Mouse (Mus musculus) embryonic facial prominence, embryonic 11.5 days (tissue): ENCODE measurements around the gene Myh10. TPM values are rescaled to one million over a fixed set of nuclear protein-coding genes. Genes with fewer than 3 reads are reported as not detected.
A peak's percentile ranks its signal among the peaks of the same experiment; 100 is the strongest.

Experiments used
- ATAC-seq: fragments of 200-750 bp; cut with Nextera tagmentation; replicated peaks from 2 replicates; pipeline ENCODE4 v1.8.0; 2017; ENCODE audit warnings: low read depth; ENCODE audit not compliant: insufficient number of reproducible peaks, low FRiP score, low TSS enrichment
- DNase-seq: peaks from one replicate; pipeline ENCODE4 v3.0.0-alpha.2; 2015; ENCODE audit warnings: low spot score
- H3K27ac ChIP-seq: fragments of 300-500 bp; sonication (generic); replicated peaks from 2 replicates; pipeline ENCODE4 v1.5.1; 2014; ENCODE audit warnings: mild to moderate bottlenecking, low read depth, low read length, control low read depth
- H3K27me3 ChIP-seq: fragments of 300-500 bp; sonication (generic); 2 replicates; pipeline ENCODE4 v1.6.1; 2014; ENCODE audit warnings: mild to moderate bottlenecking, low read length, moderate library complexity, mixed read lengths; ENCODE audit not compliant: control insufficient read depth, insufficient read depth
- H3K36me3 ChIP-seq: fragments of 300-500 bp; sonication (generic); replicated peaks from 2 replicates; pipeline ENCODE4 v1.6.1; 2014; ENCODE audit warnings: low read depth, mild to moderate bottlenecking, low read length, moderate library complexity, mixed read lengths; ENCODE audit not compliant: control insufficient read depth, insufficient read depth
- H3K4me1 ChIP-seq: fragments of 300-500 bp; sonication (generic); 2 replicates; pipeline ENCODE4 v1.6.1; 2014; ENCODE audit warnings: low read length, mixed read lengths; ENCODE audit not compliant: control insufficient read depth, insufficient read depth
- H3K4me2 ChIP-seq: fragments of 300-500 bp; sonication (generic); 2 replicates; pipeline ENCODE4 v1.6.1; 2014; ENCODE audit warnings: low read depth, mild to moderate bottlenecking, control low read depth, low read length, moderate library complexity
- H3K4me3 ChIP-seq: fragments of 300-500 bp; sonication (generic); 2 replicates; pipeline ENCODE4 v1.5.1; 2014; ENCODE audit warnings: low read depth, low read length, control low read depth
- H3K9ac ChIP-seq: fragments of 300-500 bp; sonication (generic); replicated peaks from 2 replicates; pipeline ENCODE4 v1.6.1; 2014; ENCODE audit warnings: mild to moderate bottlenecking, control low read depth, low read length
- H3K9me3 ChIP-seq: fragments of 300-500 bp; sonication (generic); replicated peaks from 2 replicates; pipeline ENCODE4 v1.6.1; 2016; ENCODE audit warnings: mild to moderate bottlenecking, low read length, inconsistent platforms, mixed read lengths; ENCODE audit not compliant: control insufficient read depth
- WGBS: fragments of 180-500 bp; shearing (Covaris S2); extraction: QIAGEN DNeasy Blood & Tissue Kit; methylation state at CpG from one replicate; pipeline ENCODE4 v1.1.7; 2014; 5-methylcytosine and 5-hydroxymethylcytosine counted together
- polyA plus RNA-seq: library from polyadenylated mRNA; unstranded; fragments of >200 nt; fragmentation: Nextera tagmentation; extraction: Ambion mirVana; gene quantifications from 2 replicates; pipeline ENCODE4 v1.2.1, GENCODE M21; 2014

Gene Myh10
- polyA plus RNA-seq, 1 experiment from 2014 or later: 146 TPM

DNA sequence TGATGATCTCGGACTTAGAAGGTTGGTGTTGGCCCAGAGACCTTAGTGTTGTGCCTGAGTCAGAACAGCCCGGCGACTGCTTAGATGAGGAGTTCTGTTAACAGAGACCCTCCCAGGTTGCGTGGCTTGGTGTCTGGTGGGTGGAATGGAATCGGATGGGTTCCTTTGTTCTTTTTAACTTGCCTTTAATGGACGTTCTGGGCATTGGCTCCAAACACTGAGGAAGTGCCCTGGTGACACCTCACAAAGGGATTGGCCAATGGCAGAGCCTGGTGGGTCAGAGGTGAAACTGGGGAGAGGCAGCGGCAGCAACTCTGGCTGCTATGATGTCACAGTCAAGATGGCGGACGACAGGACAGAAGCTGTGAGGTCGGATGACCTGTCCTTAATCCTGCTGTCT, 99.4 kb downstream of the Myh10 start:
- ATAC-seq (no peak), DNase-seq (no peak)
- 88% methylated on average over 10 of the region's 10 CpGs for WGBS
- Histone ChIP-seq H3K36me3 (peaks cover 38% of the 10 kb centered on the region), H3K4me3 (no peak overlapping the region), H3K4me1 (no peaks in the 10 kb centered on the region), H3K27ac (no peak overlapping the region), H3K27me3 (no peaks in the 10 kb centered on the region), H3K9ac (no peak overlapping the region), H3K4me2 (no peak overlapping the region), H3K9me3 (no peaks in the 10 kb centered on the region)

DNA sequence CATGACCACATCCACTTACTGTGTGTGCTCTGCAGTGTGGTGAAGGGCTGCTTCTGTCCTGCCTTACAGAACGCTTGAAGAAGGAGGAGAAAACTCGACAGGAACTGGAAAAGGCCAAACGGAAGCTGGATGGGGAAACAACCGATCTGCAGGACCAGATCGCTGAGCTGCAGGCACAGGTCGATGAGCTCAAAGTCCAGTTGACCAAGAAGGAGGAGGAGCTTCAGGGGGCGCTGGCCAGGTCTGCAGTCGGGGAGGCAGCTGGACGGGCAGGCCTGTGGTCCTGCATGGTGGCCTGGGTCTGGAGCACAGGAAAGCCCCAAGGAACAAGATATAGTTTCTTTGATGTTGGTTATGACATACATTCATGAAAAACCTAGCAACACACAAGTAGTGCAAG, 100.4 kb downstream of the Myh10 start:
- no peaks in the 10 kb centered on the region for H3K4me1 ChIP-seq
- H3K9me3 ChIP-seq: no peaks in the 10 kb centered on the region
- ATAC-seq: no peak
- no peak overlapping the region for H3K27ac ChIP-seq
- no peak overlapping the region for H3K4me2 ChIP-seq
- H3K27me3 ChIP-seq: no peaks in the 10 kb centered on the region
- H3K36me3 ChIP-seq: peaks cover 35% of the 10 kb centered on the region
- WGBS: 93% methylated on average over 9 of the region's 9 CpGs
- H3K9ac ChIP-seq: no peak overlapping the region
- H3K4me3 ChIP-seq: no peak overlapping the region
- no peak for DNase-seq

DNA sequence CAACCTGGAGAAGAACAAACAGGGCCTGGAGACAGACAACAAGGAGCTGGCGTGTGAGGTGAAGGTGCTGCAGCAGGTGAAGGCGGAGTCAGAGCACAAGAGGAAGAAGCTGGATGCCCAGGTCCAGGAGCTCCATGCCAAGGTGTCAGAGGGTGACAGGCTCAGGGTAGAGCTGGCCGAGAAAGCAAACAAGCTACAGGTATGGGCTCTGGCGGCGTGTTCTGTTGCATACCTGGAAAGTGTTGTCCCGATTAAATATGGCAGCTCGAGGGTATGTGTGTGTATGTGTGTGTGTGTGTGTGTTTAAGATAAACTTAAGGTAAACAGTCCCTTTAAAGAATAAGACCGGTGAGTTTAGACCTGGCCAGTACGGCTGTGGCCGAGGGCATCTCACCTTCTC, 106.9 kb downstream of the Myh10 start:
- H3K4me2 ChIP-seq: no peak overlapping the region
- H3K4me3 ChIP-seq: no peak overlapping the region
- ATAC-seq (no peak), DNase-seq (no peak)
- WGBS: 94% methylated on average over 10 of the region's 10 CpGs
- H3K36me3 ChIP-seq: peaks cover 36% of the 10 kb centered on the region
- no peak overlapping the region for H3K27ac ChIP-seq
- no peaks in the 10 kb centered on the region for H3K27me3 ChIP-seq
- H3K4me1 ChIP-seq: no peaks in the 10 kb centered on the region
- H3K9ac ChIP-seq: no peak overlapping the region
- no peaks in the 10 kb centered on the region for H3K9me3 ChIP-seq

DNA sequence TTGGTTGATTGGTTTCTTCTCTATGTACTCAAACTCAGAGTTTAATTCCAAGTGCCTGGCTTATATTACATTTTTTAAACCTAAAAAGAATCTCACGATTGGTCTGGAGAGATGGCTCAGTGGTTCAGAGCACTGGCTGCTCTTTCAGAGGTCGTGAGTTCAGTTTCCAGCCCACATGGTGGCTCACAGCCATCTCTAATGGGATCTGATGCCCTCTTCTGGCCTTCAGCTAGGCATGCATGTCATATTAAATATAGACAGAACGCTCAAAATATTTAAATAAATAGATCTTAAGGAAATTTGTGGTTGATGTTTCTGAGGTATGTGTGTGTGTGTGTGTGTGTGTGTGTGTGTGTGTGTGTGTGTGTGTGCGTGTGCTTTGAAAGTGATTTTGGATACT, 113.8 kb downstream of the Myh10 start:
- 70% methylated on average over 4 of the region's 4 CpGs for WGBS
- H3K4me3 ChIP-seq: no peak overlapping the region
- no peak overlapping the region for H3K27ac ChIP-seq
- no peaks in the 10 kb centered on the region for H3K4me1 ChIP-seq
- H3K9me3 ChIP-seq: no peaks in the 10 kb centered on the region
- peak; percentile 20 for DNase-seq
- H3K9ac ChIP-seq: no peak overlapping the region
- peaks cover 36% of the 10 kb centered on the region for H3K36me3 ChIP-seq
- no peak for ATAC-seq
- no peak overlapping the region for H3K4me2 ChIP-seq
- no peaks in the 10 kb centered on the region for H3K27me3 ChIP-seq

DNA sequence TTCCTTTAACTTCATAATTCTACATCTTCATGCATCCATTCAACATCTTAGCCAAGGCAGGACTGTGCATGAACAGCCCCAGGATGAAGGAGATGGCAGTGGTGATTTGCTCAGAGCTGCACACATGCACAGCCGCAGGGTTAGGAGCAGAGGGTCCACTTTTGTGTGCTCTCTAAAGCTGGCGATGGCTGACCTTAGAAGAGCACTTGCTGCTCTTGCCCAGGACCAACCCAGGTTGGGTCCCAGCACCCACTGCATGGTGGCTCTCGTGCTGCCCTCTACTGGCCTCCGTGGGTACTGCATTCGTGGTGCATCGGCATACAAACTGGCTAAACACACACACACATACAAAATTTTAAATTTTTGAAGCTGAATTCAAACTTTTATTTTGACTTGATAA, 116.4 kb downstream of the Myh10 start:
- no peaks in the 10 kb centered on the region for H3K4me1 ChIP-seq
- 41% methylated on average over 6 of the region's 6 CpGs for WGBS
- DNase-seq (peak; percentile 76), ATAC-seq (no peak; the same call in 1 of the 2 replicates)
- H3K36me3 ChIP-seq: peaks cover 46% of the 10 kb centered on the region
- H3K4me3 ChIP-seq: no peak overlapping the region
- H3K4me2 ChIP-seq: no peak overlapping the region
- H3K9ac ChIP-seq: no peak overlapping the region
- no peaks in the 10 kb centered on the region for H3K9me3 ChIP-seq
- no peaks in the 10 kb centered on the region for H3K27me3 ChIP-seq
- no peak overlapping the region for H3K27ac ChIP-seq

DNA sequence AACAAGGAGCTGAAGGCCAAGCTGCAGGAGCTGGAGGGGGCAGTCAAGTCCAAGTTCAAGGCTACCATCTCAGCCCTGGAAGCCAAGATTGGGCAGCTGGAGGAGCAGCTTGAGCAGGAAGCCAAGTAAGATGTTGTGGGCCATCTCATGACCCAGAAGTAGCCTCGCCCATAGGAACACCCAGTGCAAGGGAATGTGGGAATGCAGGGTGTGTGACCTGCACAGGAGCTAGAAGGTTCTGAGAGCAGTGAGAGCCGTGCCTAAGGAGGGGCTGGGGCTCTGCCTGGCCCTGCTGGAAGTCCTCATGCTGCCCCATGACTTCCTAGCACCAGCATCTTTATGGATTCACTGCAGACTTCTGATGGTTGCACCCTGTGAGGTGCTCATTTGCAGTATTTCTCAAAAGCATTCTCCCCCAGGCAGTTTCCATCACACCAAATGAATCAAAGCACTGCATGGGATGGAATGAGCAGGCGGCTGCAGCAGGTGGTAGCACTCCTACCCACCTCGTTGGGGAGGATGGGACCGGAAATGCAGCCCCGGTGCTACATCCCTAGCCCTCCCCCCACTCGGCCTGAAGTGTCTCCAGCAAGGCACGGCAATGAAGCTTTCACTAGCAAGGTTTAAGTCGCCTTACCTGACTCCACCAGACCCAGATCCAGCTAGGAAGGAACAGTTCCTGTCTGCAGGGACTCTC, 120.7 kb downstream of the Myh10 start:
- Histone ChIP-seq H3K27ac (no peak overlapping the region), H3K4me2 (no peak overlapping the region), H3K36me3 (peaks cover 40% of the 10 kb centered on the region), H3K9ac (no peak overlapping the region), H3K4me1 (no peaks in the 10 kb centered on the region), H3K4me3 (no peak overlapping the region), H3K9me3 (no peaks in the 10 kb centered on the region), H3K27me3 (no peaks in the 10 kb centered on the region)
- no peak for DNase-seq
- ATAC-seq: no peak
- WGBS: 86% methylated on average over 9 of the region's 9 CpGs

DNA sequence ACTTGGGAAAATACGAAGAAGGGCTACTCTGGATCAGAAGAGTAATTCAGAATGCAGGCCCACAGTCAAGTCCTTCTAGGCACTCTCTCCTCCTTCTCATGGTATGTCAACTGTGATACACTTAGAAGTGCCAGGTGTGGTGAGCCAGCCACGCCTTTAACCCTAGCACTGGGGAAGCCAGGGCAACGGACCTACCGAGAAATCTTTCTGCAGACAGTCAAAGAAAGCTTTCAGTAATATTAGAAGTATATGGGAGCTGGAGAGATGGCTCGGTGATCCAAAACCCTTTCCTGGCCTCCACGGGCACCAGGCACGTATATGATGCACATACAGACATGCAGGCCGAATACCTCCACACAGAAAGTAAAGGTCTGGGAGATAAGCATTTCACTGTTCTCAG, 127.1 kb downstream of the Myh10 start:
- Histone ChIP-seq H3K4me2 (no peak overlapping the region), H3K4me3 (no peak overlapping the region), H3K36me3 (peaks cover 11% of the 10 kb centered on the region), H3K4me1 (no peaks in the 10 kb centered on the region), H3K9me3 (no peaks in the 10 kb centered on the region), H3K27ac (no peak overlapping the region), H3K9ac (no peak overlapping the region), H3K27me3 (no peaks in the 10 kb centered on the region)
- ATAC-seq (no peak), DNase-seq (no peak)
- WGBS: 90% methylated on average over 8 of the region's 8 CpGs

DNA sequence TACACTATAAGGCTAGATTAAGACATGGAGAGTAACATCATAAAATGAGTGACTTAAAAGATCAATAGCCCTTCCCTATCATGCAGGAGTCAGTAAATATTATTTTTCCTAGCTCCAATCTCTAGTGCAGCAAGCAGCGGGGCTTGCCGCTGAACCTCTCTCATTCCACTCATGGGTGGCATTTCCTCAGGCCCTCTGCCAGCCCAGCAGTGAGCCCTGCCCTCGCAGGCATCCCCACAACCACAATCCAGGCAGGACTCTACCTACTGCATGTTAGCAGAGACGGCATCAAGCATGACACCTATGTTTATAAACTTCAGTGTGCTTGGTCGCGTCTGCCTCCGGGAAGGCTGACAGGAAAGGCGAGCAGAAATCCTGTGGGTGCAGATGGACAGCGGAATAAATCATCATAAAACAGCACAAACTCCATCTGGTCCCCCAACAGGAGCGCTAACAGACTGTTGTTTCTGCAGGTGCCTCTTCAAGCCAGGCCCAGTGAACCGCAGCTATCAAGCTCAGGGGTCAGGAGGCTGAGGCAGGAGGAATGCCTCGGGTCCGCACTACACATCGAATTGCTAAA, 128.0 kb downstream of the Myh10 start:
- H3K4me1 ChIP-seq: no peaks in the 10 kb centered on the region
- WGBS: 92% methylated on average over 14 of the region's 14 CpGs
- H3K27me3 ChIP-seq: no peaks in the 10 kb centered on the region
- no peak overlapping the region for H3K4me3 ChIP-seq
- H3K4me2 ChIP-seq: no peak overlapping the region
- no peaks in the 10 kb centered on the region for H3K9me3 ChIP-seq
- no peak overlapping the region for H3K9ac ChIP-seq
- no peak for ATAC-seq
- H3K36me3 ChIP-seq: peaks cover 10% of the 10 kb centered on the region
- DNase-seq: no peak
- no peak overlapping the region for H3K27ac ChIP-seq
